Mouse (Mus musculus) MEL (cell line): ENCODE results near the gene Gm10912.
"Not testable (repeated sequence)": the region's sequence is repeated elsewhere in the genome, so short reads cannot be mapped to it uniquely, and the experiment has no call there.

Experiments
- CTCF ChIP-seq, 3 experiments: IDR thresholded peaks in 2 of 3; conservative IDR thresholded peaks in 1 of 3; 2 replicates each; pipeline ENCODE4 v1.5.1; 2011 to 2012; ENCODE audit warnings: low read length in 3 of 3, low read depth in 2 of 3, mild to moderate bottlenecking in 2 of 3, improper control_type of control experiment in 1 of 3, inconsistent platforms in 1 of 3, mixed read lengths in 1 of 3, moderate library complexity in 1 of 3; ENCODE audit not compliant: control insufficient read depth in 1 of 3, insufficient read depth in 1 of 3, poor library complexity in 1 of 3, severe bottlenecking in 1 of 3
- EP300 ChIP-seq, 2 experiments: IDR thresholded peaks; 2 replicates each; pipeline ENCODE4 v1.6.1; 2011; ENCODE audit warnings: improper control_type of control experiment in 2 of 2, low read length in 2 of 2, low read depth in 1 of 2, mild to moderate bottlenecking in 1 of 2
- GATA1 ChIP-seq: IDR thresholded peaks from 2 replicates; pipeline ENCODE4 v1.6.1; 2011; ENCODE audit warnings: low read depth, low read length, improper control_type of control experiment
- POLR2A ChIP-seq, 2 experiments: IDR thresholded peaks; 2 replicates each; pipeline ENCODE4 v1.6.1; 2011 to 2012; ENCODE audit warnings: low read length in 2 of 2, mild to moderate bottlenecking in 2 of 2, control low read depth in 1 of 2, improper control_type of control experiment in 1 of 2, low read depth in 1 of 2, moderate library complexity in 1 of 2; ENCODE audit not compliant: control insufficient read depth in 1 of 2, insufficient read depth in 1 of 2, poor library complexity in 1 of 2
- USF1 ChIP-seq: IDR thresholded peaks from 2 replicates; pipeline ENCODE4 v1.6.1; 2014; ENCODE audit warnings: low read depth, mild to moderate bottlenecking, inconsistent platforms, low read length, improper control_type of control experiment, moderate library complexity
- USF2 ChIP-seq, 2 experiments: IDR thresholded peaks; 2 replicates each; pipeline ENCODE4 v1.6.1; 2011 to 2012; ENCODE audit warnings: improper control_type of control experiment in 2 of 2, low read length in 2 of 2, borderline replicate concordance in 1 of 2, inconsistent platforms in 1 of 2, low read depth in 1 of 2, mild to moderate bottlenecking in 1 of 2; ENCODE audit not compliant: insufficient read depth in 1 of 2
- ZMIZ1 ChIP-seq: IDR thresholded peaks from 2 replicates; pipeline ENCODE4 v1.6.1; 2012; ENCODE audit warnings: low read depth, mild to moderate bottlenecking, inconsistent platforms, low read length, improper control_type of control experiment, moderate library complexity

DNA sequence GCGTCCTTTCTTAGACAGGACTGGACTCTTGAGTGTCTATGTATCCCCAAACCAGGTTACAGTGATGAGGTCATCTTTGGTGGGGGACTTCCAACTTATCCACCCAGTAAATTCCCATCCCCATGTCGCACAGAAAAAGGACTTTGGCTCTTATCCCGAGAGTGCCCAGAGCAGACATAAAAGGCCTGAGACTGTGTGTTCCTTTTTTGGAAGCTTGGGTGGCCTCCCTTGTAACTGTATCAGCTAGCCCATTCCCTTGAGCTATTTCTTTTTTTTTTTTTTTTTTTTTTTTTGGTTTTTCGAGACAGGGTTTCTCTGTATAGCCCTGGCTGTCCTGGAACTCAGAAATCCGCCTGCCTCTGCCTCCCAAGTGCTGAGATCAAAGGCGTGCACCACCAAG, at the start of gene Gm10912:
- TF ChIP-seq USF2 (IDR thresholded peaks at IDR 0.05; ENCODE audit: borderline replicate concordance in 1 of 2, insufficient read depth in 1 of 2, low read depth in 1 of 2, low read length in 2 of 2); USF1; CTCF (IDR thresholded peaks at IDR 0.05 in 2 of 3, conservative IDR thresholded peaks at IDR 0.05 in 1 of 3; ENCODE audit: control insufficient read depth in 1 of 3, insufficient read depth in 1 of 3, low read depth in 2 of 3, low read length in 3 of 3, poor library complexity in 1 of 3, severe bottlenecking in 1 of 3); POLR2A (IDR thresholded peaks at IDR 0.05; ENCODE audit: control insufficient read depth in 1 of 2, insufficient read depth in 1 of 2, low read depth in 1 of 2, low read length in 2 of 2, poor library complexity in 1 of 2); ZMIZ1; EP300 (IDR thresholded peaks at IDR 0.05; ENCODE audit: low read depth in 1 of 2, low read length in 2 of 2); GATA1: not testable (repeated sequence)
